Mouse (Mus musculus): ENCODE data around the gene Pgghg. TPM values are rescaled to one million over a fixed set of nuclear protein-coding genes. Genes with fewer than 3 reads are reported as not detected.
A peak's percentile ranks its signal among the peaks of the same experiment; 100 is the strongest.

Pgghg gene
- polyA plus RNA-seq, 1 experiment = 11.6 TPM

- H3K36me3 ChIP-seq (ENCODE audit: control insufficient read depth, insufficient read depth) = peaks cover 9% of the 10 kb centered on the region
- no peaks in the 10 kb centered on the region for H3K27me3 ChIP-seq (ENCODE audit: control insufficient read depth, insufficient read depth, insufficient read length)
- peak overlapping the region; percentile 27 for H3ac ChIP-seq (ENCODE audit: control insufficient read depth, insufficient read length)
- H3K4me3 ChIP-seq = peak overlapping the region; percentile 72
- H3K4me2 ChIP-seq (ENCODE audit: low read depth) = peak overlapping the region; percentile 83
- TF ChIP-seq TCF3 (IDR thresholded peaks at IDR 0.05; ENCODE audit: insufficient read length, low read depth) (no peak), CEBPB (IDR thresholded peaks at IDR 0.05; ENCODE audit: insufficient read depth, poor library complexity, severe bottlenecking) (no peak), MYOG (IDR thresholded peaks at IDR 0.05; ENCODE audit: control insufficient read depth in 1 of 3, insufficient read depth in 1 of 3, insufficient read length in 2 of 3, low read depth in 2 of 3) (no peak), MAX (IDR thresholded peaks at IDR 0.05; ENCODE audit: low read depth) (no peak), REST (IDR thresholded peaks at IDR 0.05; ENCODE audit: insufficient read depth, insufficient read length) (no peak), TCF12 (IDR thresholded peaks at IDR 0.05; ENCODE audit: insufficient read depth, poor library complexity, severe bottlenecking) (no peak), POLR2AphosphoS2 (IDR thresholded peaks at IDR 0.05; ENCODE audit: insufficient read length, low read depth) (no peak), SRF (IDR thresholded peaks at IDR 0.05; ENCODE audit: control insufficient read depth, insufficient read length, low read depth) (no peak), POLR2A (IDR thresholded peaks at IDR 0.05; ENCODE audit: insufficient read length, low read depth) (no peak), E2F4 (IDR thresholded peaks at IDR 0.05; ENCODE audit: insufficient read depth) (no peak), USF1 (IDR thresholded peaks at IDR 0.05; ENCODE audit: low read depth) (no peak)
- H3K79me2 ChIP-seq (ENCODE audit: control insufficient read depth, insufficient read depth) = no peaks in the 10 kb centered on the region
Measured at GRCm38 (mm10) chr7:140942811-140943210, 1.6 kb downstream of the Pgghg start.

- Histone ChIP-seq H3K4me3 (no peak overlapping the region), H3K36me3 (ENCODE audit: control insufficient read depth, insufficient read depth) (peaks cover 14% of the 10 kb centered on the region)
- no peak for TF ChIP-seq POLR2A (IDR thresholded peaks at IDR 0.05; ENCODE audit: insufficient read length, low read depth)
- TF ChIP-seq POLR2AphosphoS2 (IDR thresholded peaks at IDR 0.05; ENCODE audit: insufficient read length, low read depth) = no peak
- TF ChIP-seq TCF3 (IDR thresholded peaks at IDR 0.05; ENCODE audit: insufficient read length, low read depth) = no peak
- no peak for TF ChIP-seq MYOG (IDR thresholded peaks at IDR 0.05; ENCODE audit: control insufficient read depth in 1 of 3, insufficient read depth in 1 of 3, insufficient read length in 2 of 3, low read depth in 2 of 3)
- TF ChIP-seq TCF12 (IDR thresholded peaks at IDR 0.05; ENCODE audit: insufficient read depth, poor library complexity, severe bottlenecking) = no peak
- TF ChIP-seq E2F4 (IDR thresholded peaks at IDR 0.05; ENCODE audit: insufficient read depth) = no peak
- TF ChIP-seq MYOD1 (IDR thresholded peaks at IDR 0.05; ENCODE audit: control insufficient read depth in 1 of 3, insufficient read length in 2 of 3, low read depth in 2 of 3) = no peak
- no peak for TF ChIP-seq CEBPB (IDR thresholded peaks at IDR 0.05; ENCODE audit: insufficient read depth, poor library complexity, severe bottlenecking)
- no peak for TF ChIP-seq REST (IDR thresholded peaks at IDR 0.05; ENCODE audit: insufficient read depth, insufficient read length)
- no peak for TF ChIP-seq MAX (IDR thresholded peaks at IDR 0.05; ENCODE audit: low read depth)
- no peak for TF ChIP-seq USF1 (IDR thresholded peaks at IDR 0.05; ENCODE audit: low read depth)
- TF ChIP-seq SRF (IDR thresholded peaks at IDR 0.05; ENCODE audit: control insufficient read depth, insufficient read length, low read depth) = no peak
Measured at GRCm38 (mm10) chr7:140943356-140943755, 2.2 kb downstream of the Pgghg start.

GRCm38 (mm10) chr7:140944236-140944635, 3.0 kb downstream of the Pgghg start:
- Histone ChIP-seq H3K4me2 (ENCODE audit: low read depth) (no peak overlapping the region), H3K79me2 (ENCODE audit: control insufficient read depth, insufficient read depth) (no peaks in the 10 kb centered on the region), H3ac (ENCODE audit: control insufficient read depth, insufficient read length) (no peak overlapping the region), H3K27me3 (ENCODE audit: control insufficient read depth, insufficient read depth, insufficient read length) (no peaks in the 10 kb centered on the region), H3K4me3 (no peak overlapping the region), H3K36me3 (ENCODE audit: control insufficient read depth, insufficient read depth) (peaks cover 14% of the 10 kb centered on the region)
- TF ChIP-seq POLR2AphosphoS2 (IDR thresholded peaks at IDR 0.05; ENCODE audit: insufficient read length, low read depth) (peak; percentile 15), TCF3 (IDR thresholded peaks at IDR 0.05; ENCODE audit: insufficient read length, low read depth) (no peak)

More at GRCm38 (mm10) chr7:140943356-140943755, 2.2 kb downstream of the Pgghg start:
- Histone ChIP-seq H3ac (ENCODE audit: control insufficient read depth, insufficient read length) (no peak overlapping the region), H3K79me2 (ENCODE audit: control insufficient read depth, insufficient read depth) (no peaks in the 10 kb centered on the region), H3K4me2 (ENCODE audit: low read depth) (no peak overlapping the region), H3K27me3 (ENCODE audit: control insufficient read depth, insufficient read depth, insufficient read length) (no peaks in the 10 kb centered on the region)

DNA sequence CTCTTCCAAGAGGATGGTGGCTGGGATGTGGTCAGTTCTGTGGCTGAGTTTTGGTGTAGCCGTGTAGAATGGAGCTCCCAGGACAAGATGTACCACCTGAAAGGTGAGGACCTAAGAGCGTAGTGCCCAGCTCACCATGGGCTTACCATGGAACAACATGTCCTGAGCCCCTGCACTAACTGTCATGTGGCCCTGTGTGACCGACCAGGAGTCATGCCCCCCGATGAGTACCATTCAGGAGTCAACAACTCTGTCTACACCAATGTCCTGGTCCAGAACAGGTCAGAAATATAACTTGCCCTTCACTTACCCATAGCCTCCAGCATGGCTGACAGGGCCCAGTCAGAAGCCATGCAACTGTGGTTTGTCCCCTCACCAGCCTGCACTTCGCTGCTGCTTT, 4.1 kb downstream of the Pgghg start:
- H3K4me3 ChIP-seq = no peak overlapping the region
- TF ChIP-seq POLR2AphosphoS2 (IDR thresholded peaks at IDR 0.05; ENCODE audit: insufficient read length, low read depth) (peak; percentile 53), MYOD1 (IDR thresholded peaks at IDR 0.05; ENCODE audit: control insufficient read depth in 1 of 3, insufficient read length in 2 of 3, low read depth in 2 of 3) (no peak)
- no peak overlapping the region for H3K4me2 ChIP-seq (ENCODE audit: low read depth)
- H3K36me3 ChIP-seq (ENCODE audit: control insufficient read depth, insufficient read depth) = peaks cover 17% of the 10 kb centered on the region
- no peak overlapping the region for H3ac ChIP-seq (ENCODE audit: control insufficient read depth, insufficient read length)
- no peaks in the 10 kb centered on the region for H3K27me3 ChIP-seq (ENCODE audit: control insufficient read depth, insufficient read depth, insufficient read length)
- no peaks in the 10 kb centered on the region for H3K79me2 ChIP-seq (ENCODE audit: control insufficient read depth, insufficient read depth)

GRCm38 (mm10) chr7:140946311-140946710, 5.1 kb downstream of the Pgghg start:
- TF ChIP-seq MAX (IDR thresholded peaks at IDR 0.05; ENCODE audit: low read depth) (no peak), E2F4 (IDR thresholded peaks at IDR 0.05; ENCODE audit: insufficient read depth) (no peak), POLR2AphosphoS2 (IDR thresholded peaks at IDR 0.05; ENCODE audit: insufficient read length, low read depth) (no peak), SRF (IDR thresholded peaks at IDR 0.05; ENCODE audit: control insufficient read depth, insufficient read length, low read depth) (no peak), REST (IDR thresholded peaks at IDR 0.05; ENCODE audit: insufficient read depth, insufficient read length) (no peak), TCF12 (IDR thresholded peaks at IDR 0.05; ENCODE audit: insufficient read depth, poor library complexity, severe bottlenecking) (no peak)

More at GRCm38 (mm10) chr7:140946311-140946710, 5.1 kb downstream of the Pgghg start:
- Histone ChIP-seq H3ac (ENCODE audit: control insufficient read depth, insufficient read length) (no peak overlapping the region), H3K36me3 (ENCODE audit: control insufficient read depth, insufficient read depth) (peaks cover 17% of the 10 kb centered on the region), H3K4me2 (ENCODE audit: low read depth) (no peak overlapping the region), H3K27me3 (ENCODE audit: control insufficient read depth, insufficient read depth, insufficient read length) (no peaks in the 10 kb centered on the region), H3K79me2 (ENCODE audit: control insufficient read depth, insufficient read depth) (no peaks in the 10 kb centered on the region), H3K4me3 (no peak overlapping the region)
